Comparison of ENCODE assay signal across 19 mouse cellular contexts in genomic region chr15:87345826-87346225, GRCm38 (mm10).
DNase-seq lines count a peak whose midpoint lies in the region; ATAC-seq and TF ChIP-seq lines count a peak whose summit lies in the region.
"Had no signal": no experiment of that assay in that cellular context is flagged by ENCODE, and none has a peak within 500 bp of the region (broad histone marks: within the 10 kb centered on the region; RNA-seq: fewer than 3 reads in every experiment).

No protein-coding gene starts in this region.

- 0 out of 2 replicates have a peak, but pooled peaks have one; percentile 36 for ATAC-seq in hindbrain, postnatal 0 days
- no peak for ATAC-seq in midbrain, postnatal 0 days (ENCODE audit: low FRiP score)
- no peak for ATAC-seq in midbrain, embryonic 11.5 days (ENCODE audit: low FRiP score)
- ATAC-seq: activated CD4-positive, CD25-positive, alpha-beta regulatory T cell, adult 4 months; forebrain, embryonic 16.5 days; inflammation-experienced regulatory T-cells, adult 6 months; midbrain, embryonic 16.5 days had no signal

- H3K36me3 ChIP-seq in hindbrain, postnatal 0 days (ENCODE audit: insufficient read depth, low read length): no peaks in the 10 kb centered on the region
- no peaks in the 10 kb centered on the region for H3K36me3 ChIP-seq in hindbrain, embryonic 10.5 days
- no peaks in the 10 kb centered on the region for H3K36me3 ChIP-seq in midbrain, postnatal 0 days (ENCODE audit: insufficient read depth, low read length)
- no peaks in the 10 kb centered on the region for H3K36me3 ChIP-seq in midbrain, embryonic 11.5 days (ENCODE audit: control insufficient read depth, insufficient read depth, low read length)
- H3K36me3 ChIP-seq: neural tube, embryonic 12.5 days; stomach, embryonic 15.5 days had no signal

- H3K9me3 ChIP-seq in hindbrain, postnatal 0 days (ENCODE audit: low read length): no peaks in the 10 kb centered on the region
- H3K9me3 ChIP-seq in hindbrain, embryonic 10.5 days: no peaks in the 10 kb centered on the region
- no peaks in the 10 kb centered on the region for H3K9me3 ChIP-seq in midbrain, postnatal 0 days (ENCODE audit: low read length)
- no peaks in the 10 kb centered on the region for H3K9me3 ChIP-seq in midbrain, embryonic 11.5 days (ENCODE audit: control insufficient read depth, low read length)
- H3K9me3 ChIP-seq: neural tube, embryonic 12.5 days; stomach, embryonic 15.5 days had no signal

- no peak overlapping the region for H3K4me2 ChIP-seq in hindbrain, postnatal 0 days (ENCODE audit: low read depth, low read length)
- H3K4me2 ChIP-seq in midbrain, postnatal 0 days (ENCODE audit: low read depth, low read length, poor library complexity, severe bottlenecking): no peak overlapping the region
- H3K4me2 ChIP-seq in midbrain, embryonic 11.5 days: no peak overlapping the region
- H3K4me2 ChIP-seq: lung, embryonic 14.5 days; neural tube, embryonic 12.5 days; stomach, embryonic 15.5 days had no signal

- peaks cover 16% of the 10 kb centered on the region; the same call in 1 of the 2 replicates for H3K4me1 ChIP-seq in hindbrain, postnatal 0 days (ENCODE audit: insufficient read depth, low read length)
- H3K4me1 ChIP-seq in hindbrain, embryonic 10.5 days (replicated peaks): 0 out of 2 replicates have a peak, but pooled peaks cover 4% of the 10 kb centered on the region
- no peaks in the 10 kb centered on the region for H3K4me1 ChIP-seq in midbrain, postnatal 0 days (ENCODE audit: insufficient read depth, low read length)
- peaks cover 2% of the 10 kb centered on the region; the same call in 1 of the 2 replicates for H3K4me1 ChIP-seq in midbrain, embryonic 11.5 days (ENCODE audit: control insufficient read depth, insufficient read depth, low read length)
- H3K4me1 ChIP-seq: stomach, embryonic 15.5 days had no signal

- H3K27ac ChIP-seq in hindbrain, postnatal 0 days: no peak overlapping the region
- no peak overlapping the region for H3K27ac ChIP-seq in hindbrain, embryonic 10.5 days
- H3K27ac ChIP-seq in midbrain, postnatal 0 days (ENCODE audit: low read depth, low read length): no peak overlapping the region
- H3K27ac ChIP-seq in midbrain, embryonic 11.5 days (ENCODE audit: low read depth, low read length): no peak overlapping the region
- H3K27ac ChIP-seq: macrophage; neural tube, embryonic 12.5 days; stomach, embryonic 15.5 days had no signal

- H3K9ac ChIP-seq in hindbrain, postnatal 0 days (replicated peaks; ENCODE audit: low read length): no peak overlapping the region
- no peak overlapping the region for H3K9ac ChIP-seq in midbrain, postnatal 0 days (replicated peaks; ENCODE audit: low read length, poor library complexity, severe bottlenecking)
- H3K9ac ChIP-seq in midbrain, embryonic 11.5 days (ENCODE audit: low read length): no peak overlapping the region
- H3K9ac ChIP-seq: lung, embryonic 14.5 days; neural tube, embryonic 12.5 days; stomach, embryonic 15.5 days had no signal

- 29% methylated on average over 3 of the region's 3 CpGs for WGBS in hindbrain, postnatal 0 days
- 64% methylated on average over 3 of the region's 3 CpGs for WGBS in hindbrain, embryonic 10.5 days
- 41% methylated on average over 3 of the region's 3 CpGs for WGBS in midbrain, postnatal 0 days
- WGBS in midbrain, embryonic 11.5 days: 81% methylated on average over 3 of the region's 3 CpGs

- H3K4me3 ChIP-seq in hindbrain, postnatal 0 days (ENCODE audit: low read length): no peak overlapping the region
- no peak overlapping the region for H3K4me3 ChIP-seq in hindbrain, embryonic 10.5 days
- no peak overlapping the region for H3K4me3 ChIP-seq in midbrain, postnatal 0 days (ENCODE audit: low read depth, low read length)
- no peak overlapping the region for H3K4me3 ChIP-seq in midbrain, embryonic 11.5 days (ENCODE audit: low read depth, low read length)
- H3K4me3 ChIP-seq: neural tube, embryonic 12.5 days; stomach, embryonic 15.5 days had no signal

- no peak for TF ChIP-seq CTCF in hindbrain, postnatal 0 days (IDR thresholded peaks at IDR 0.05; ENCODE audit: low read depth)
- no peak for TF ChIP-seq CTCF in midbrain, postnatal 0 days (IDR thresholded peaks at IDR 0.05)

- peak; percentile 51 for DNase-seq in cerebellum, adult 11-12 months
- DNase-seq in cerebellum, adult 8-10 months: no peak
- peak; percentile 85 for DNase-seq in hindbrain, postnatal 0 days (ENCODE audit: low spot score)
- DNase-seq in hindbrain, embryonic 10.5 days (ENCODE audit: low spot score): no peak
- DNase-seq in midbrain, postnatal 0 days (ENCODE audit: low spot score): peak; percentile 78
- DNase-seq in midbrain, embryonic 11.5 days (ENCODE audit: low spot score, missing footprints): no peak
- peak; percentile 59 to 70 for DNase-seq in cerebellum, postnatal 25 days
- DNase-seq in c-Kit-positive CD71-positive TER-119-positive erythroid progenitor cells, embryonic 14.5 days (ENCODE audit: low spot score): no peak
- DNase-seq: heart, adult 18-20 months; liver; lung, embryonic 14.5 days; spleen, adult 18-20 months had no signal

- no peaks in the 10 kb centered on the region for H3K27me3 ChIP-seq in hindbrain, postnatal 0 days (ENCODE audit: insufficient read depth, low read length)
- no peaks in the 10 kb centered on the region for H3K27me3 ChIP-seq in hindbrain, embryonic 10.5 days (ENCODE audit: insufficient read depth, poor library complexity, severe bottlenecking)
- H3K27me3 ChIP-seq in midbrain, postnatal 0 days (ENCODE audit: insufficient read depth, low read length): no peaks in the 10 kb centered on the region
- no peaks in the 10 kb centered on the region for H3K27me3 ChIP-seq in midbrain, embryonic 11.5 days (ENCODE audit: control insufficient read depth, insufficient read depth, low read length)
- H3K27me3 ChIP-seq: neural tube, embryonic 12.5 days; stomach, embryonic 15.5 days had no signal

Comparison
In these comparisons a context has a peak if more than half of its experiments do, and no peak if none do; other contexts are left out.
1. DNase-seq: peak in cerebellum, adult 11-12 months (single experiment), hindbrain, postnatal 0 days (single experiment), midbrain, postnatal 0 days (single experiment) and cerebellum, postnatal 25 days (2 of 2); none in cerebellum, adult 8-10 months (single experiment), hindbrain, embryonic 10.5 days (single experiment), midbrain, embryonic 11.5 days (single experiment) and c-Kit-positive CD71-positive TER-119-positive erythroid progenitor cells, embryonic 14.5 days (single experiment).